Mouse (Mus musculus) naive thymus-derived CD4-positive, alpha-beta T cell, adult 2 months (primary cell): ENCODE measurements around the gene Pum3.
"Not testable (repeated sequence)": the region's sequence is repeated elsewhere in the genome, so short reads cannot be mapped to it uniquely, and the experiment has no call there.

Source experiments
- DNase-seq: peaks from one replicate; pipeline ENCODE4 v3.0.0-alpha.2; 2011; ENCODE audit warnings: low read depth

The Pum3 gene

DNA sequence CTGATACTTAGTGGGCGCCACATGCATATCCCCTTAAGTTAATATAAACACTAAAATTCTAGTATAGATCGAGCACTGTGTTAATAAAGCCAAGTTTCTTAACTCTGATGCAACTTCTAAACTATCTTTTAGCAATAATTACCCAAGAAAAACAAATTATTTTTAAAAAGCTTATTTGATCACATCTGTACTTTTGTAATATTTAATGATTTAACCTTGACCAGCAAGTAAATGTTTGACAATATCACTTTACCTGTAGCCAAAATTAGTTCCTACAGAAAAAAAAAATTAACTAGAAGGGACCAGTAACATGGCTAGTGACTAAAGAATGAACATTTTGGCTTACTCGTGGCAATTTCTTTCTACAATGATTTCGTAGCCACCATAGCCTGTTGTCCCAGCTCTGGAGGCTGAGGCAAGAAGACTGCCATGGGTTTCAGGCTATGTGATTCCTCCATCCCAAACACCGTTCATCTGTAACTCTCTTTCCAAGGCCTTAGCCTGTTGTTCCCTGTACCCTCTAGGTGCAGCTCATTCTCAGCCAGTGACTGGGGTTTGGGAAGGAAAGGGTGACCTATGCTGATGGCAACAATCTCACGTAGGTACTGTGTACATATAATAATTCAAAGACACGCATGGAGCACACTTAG lies 35.2 kb downstream of the Pum3 start:
- DNase-seq = no peak

DNA sequence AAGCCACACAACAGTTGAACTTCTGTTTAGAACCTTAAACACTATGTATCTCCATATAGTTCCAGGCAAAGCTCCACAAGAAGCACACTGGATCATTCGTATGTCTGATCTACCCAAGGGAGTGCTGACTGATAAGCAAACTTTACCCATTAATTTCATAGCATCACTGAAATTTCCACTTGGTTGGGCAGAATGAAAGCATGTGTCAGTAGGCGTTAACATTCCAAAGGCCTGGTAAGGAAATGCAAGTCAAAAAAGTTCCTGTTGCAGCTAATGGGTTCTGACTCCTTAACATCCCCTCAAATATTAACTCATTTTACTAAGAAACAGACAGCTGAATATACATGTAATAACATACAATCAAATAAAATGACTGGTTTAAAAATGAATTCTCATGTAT lies 37.2 kb downstream of the Pum3 start:
- DNase-seq = no peak

- no peak for DNase-seq
Measured at GRCm38 (mm10) chr19:27391344-27391743, 38.3 kb downstream of the Pum3 start.

DNA sequence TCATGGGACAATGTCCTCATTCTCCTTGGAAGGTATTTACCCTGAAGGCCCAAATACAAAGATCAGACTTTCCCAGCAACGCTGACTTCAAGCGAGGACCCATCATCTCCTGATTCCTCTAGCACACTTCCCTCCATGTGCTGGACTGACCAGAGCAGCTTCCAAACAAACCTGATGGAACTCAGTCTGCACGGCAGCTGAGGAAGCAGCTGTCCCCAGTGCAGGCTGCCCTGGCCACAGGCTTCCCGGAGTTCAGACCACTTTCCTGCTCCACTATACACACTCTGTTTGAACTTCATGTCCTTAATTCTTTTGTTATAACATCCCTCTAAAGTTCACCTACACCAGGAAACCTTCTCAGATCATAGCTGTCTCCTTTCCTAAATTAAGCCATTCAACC lies 40.1 kb downstream of the Pum3 start:
- not testable (repeated sequence) for DNase-seq

DNA sequence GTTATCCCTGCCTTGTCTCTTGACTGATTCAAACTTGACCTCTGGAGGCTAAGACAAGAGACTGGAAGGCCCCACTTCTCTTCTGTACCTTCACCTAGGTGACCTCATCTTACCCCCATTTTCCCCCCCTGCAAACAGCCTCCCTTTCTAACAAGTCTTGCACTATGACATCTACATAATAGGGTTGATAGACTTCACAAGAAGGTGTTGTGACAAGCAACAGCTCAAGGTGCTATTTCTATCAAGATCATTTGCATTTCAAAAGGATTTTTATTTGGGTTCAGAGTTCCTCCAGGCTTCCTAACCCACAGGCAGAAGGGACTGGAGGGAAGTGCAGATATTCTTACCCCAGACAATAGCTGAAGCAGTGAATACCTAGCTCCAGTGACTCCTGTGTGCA lies 44.3 kb downstream of the Pum3 start:
- DNase-seq = no peak

DNA sequence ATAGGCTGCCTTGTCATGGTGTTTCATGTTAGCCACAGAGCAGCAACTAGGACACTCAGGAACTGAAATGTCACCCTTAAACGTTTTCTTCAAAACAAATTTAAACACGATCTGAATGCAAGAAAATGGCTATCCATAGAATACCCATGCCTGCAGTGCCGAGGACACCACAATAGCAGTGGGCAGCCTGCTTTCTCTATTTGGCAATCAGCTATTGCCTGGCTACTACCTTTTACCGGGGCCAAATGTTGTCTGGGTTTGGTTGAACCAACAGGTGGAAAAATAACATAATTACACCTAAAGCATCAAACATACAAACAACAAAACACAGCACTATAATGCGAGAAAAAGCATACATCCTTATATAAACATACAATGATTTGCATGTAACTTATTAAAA lies 46.4 kb downstream of the Pum3 start:
- no peak for DNase-seq

- DNase-seq = no peak
Measured at GRCm38 (mm10) chr19:27382131-27382530, 47.5 kb downstream of the Pum3 start.

DNA sequence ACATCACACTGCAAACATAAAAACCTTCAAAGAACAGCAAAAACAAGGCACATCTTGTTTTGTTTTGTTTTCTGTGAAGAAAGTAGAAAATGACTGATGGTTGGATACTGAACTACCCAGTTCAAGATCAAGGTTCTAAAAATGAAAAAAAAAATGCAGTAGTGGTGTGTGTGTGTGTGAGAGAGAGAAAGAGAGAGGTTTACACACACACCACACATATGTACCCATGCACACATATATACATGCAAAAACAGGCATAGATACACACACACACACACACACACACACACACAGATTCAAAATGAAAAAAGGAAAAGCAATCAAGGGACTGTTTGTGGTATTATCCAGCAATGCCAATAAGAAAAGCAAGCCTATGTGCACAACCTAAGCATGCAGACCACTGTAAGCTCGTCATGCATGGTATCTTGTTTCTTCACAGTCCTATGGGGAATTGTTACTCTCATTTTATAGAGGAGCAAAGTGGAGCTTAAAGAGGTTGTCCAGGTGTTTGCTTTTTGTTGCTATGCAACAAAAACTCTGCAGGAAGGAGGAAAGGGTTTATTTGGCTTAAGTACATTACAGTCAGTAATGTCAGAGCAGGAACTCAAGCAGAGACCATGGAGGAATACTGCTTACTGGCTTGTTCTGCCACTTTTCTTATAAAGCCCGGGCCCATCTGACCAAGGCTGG lies 49.8 kb downstream of the Pum3 start:
- no peak for DNase-seq

DNA sequence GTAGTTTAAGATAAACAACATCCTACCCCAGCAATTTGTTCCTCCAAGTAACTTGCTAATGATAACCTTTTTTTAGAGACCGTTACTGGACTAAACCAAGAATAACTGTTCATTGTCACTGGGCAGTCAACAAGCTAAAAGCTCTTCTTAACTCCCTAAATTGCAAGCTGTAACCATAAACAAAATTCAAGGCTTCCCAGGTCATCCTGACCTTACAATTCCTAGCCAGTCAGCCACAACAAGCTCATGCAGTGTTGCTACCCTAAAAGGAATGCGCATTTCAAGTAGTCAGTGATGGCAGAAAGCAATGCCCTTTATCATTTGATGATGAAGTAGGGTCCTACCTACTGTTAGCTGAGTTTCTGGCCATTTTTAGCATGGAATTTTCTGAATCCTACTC lies 58.8 kb downstream of the Pum3 start:
- DNase-seq = no peak

- DNase-seq = no peak
Measured at GRCm38 (mm10) chr19:27370174-27370573, 59.5 kb downstream of the Pum3 start.

DNA sequence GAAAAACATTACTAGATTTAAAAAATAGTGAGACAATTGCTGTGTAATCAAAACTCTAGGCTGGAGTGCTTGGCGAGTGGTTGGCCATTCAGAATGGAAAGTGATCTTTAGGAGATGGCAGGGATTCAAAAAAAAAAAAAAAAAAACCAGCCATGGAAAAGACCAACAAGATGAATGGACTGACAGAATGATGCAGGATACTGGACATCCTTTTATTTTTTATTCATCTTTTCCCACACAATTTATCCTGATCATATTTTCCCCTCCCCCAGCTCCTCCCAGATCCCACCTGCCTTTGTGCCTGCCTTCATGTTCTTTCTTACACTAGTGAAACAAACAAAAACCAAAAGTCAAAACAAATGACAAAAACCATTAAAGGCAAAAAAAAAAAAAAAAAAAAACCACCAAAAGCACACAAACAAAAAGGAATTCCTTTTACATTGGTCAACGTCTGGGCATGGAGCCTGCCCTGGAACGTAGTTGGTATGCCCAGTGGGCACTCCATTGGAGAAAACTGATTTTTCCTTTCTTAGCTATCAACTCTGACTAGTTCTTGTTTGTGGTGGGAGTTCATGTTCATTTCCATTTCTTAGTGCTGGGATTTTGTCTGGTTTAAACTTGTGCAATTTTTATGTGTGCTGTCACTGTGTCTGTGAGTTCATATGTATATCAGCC lies 60.0 kb downstream of the Pum3 start:
- no peak for DNase-seq

GRCm38 (mm10) chr19:27366113-27366746 lies 63.4 kb downstream of the Pum3 start:
- no peak for DNase-seq

DNA sequence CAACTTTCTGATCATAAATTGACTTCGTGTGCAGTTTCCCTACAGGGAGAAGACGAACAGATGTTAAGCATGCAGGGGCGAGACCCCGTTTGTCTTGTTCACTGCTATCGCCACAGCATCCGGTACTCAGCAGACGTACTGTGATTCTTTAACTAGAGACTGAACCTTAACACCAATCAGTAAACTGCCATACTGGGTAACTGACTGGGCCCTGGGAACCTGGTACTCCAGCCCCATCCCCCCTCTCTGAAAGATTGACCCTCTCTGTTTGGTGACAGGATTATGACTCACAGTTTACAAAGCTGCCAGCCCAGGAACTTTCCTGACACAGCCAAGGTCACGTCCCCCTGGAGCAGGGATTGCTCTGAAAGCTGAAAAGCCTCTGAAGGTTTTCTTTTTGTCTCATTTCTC lies 65.1 kb downstream of the Pum3 start:
- no peak for DNase-seq

DNA sequence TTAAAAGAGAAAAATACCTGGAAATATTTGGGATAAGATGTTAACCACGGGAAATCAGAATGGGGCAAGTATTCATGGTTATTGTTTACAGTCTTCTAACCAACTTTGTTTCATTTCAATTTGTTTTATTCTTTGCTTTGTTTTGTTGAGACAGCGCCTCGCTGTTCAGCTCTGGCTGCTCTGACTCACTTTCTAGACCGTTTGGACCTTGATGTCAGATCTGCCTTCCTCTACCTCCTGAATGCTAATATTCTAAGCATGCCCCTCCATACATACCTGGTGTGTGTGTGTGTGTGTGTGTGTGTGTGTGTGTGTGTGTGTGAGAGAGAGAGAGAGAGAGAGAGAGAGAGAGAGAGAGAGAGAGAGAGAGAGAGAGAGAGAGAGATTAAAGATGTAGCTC lies 65.7 kb downstream of the Pum3 start:
- DNase-seq = no peak

GRCm38 (mm10) chr19:27360381-27360780 lies 69.2 kb downstream of the Pum3 start:
- DNase-seq = no peak

DNA sequence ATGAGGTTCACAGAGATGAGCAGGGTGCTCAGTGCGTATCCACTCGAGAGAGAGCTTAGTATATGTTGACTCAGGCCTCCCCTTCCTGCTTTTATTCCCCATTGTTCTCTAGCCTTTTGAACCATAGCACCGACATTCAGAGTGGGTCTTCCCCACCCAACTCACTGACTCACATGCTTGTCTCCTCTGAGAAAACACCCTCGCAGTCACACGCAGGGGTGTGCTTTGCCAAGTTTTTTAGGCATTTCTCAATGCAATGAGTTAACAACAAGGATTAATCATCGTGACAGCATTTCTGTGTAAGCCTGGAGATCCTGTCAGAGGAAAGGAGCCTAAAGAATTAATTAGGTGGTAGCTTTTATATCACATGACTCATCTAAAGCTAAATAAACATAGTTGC lies 77.9 kb downstream of the Pum3 start:
- no peak for DNase-seq

- DNase-seq = no peak
Measured at GRCm38 (mm10) chr19:27346501-27346900, 83.1 kb downstream of the Pum3 start.
